Mouse (Mus musculus) 3T3-L1 (cell line): Measurements from ENCODE around the gene Nxpe3.
A peak's percentile ranks its signal among the peaks of the same experiment; 100 is the strongest.
"Not testable (repeated sequence)": the region's sequence is repeated elsewhere in the genome, so short reads cannot be mapped to it uniquely, and the experiment has no call there.

Source experiments
- DNase-seq: peaks from one replicate; pipeline ENCODE4 v3.0.0-alpha.2; 2015; ENCODE audit warnings: low read depth, low spot score

The Nxpe3 gene

DNA sequence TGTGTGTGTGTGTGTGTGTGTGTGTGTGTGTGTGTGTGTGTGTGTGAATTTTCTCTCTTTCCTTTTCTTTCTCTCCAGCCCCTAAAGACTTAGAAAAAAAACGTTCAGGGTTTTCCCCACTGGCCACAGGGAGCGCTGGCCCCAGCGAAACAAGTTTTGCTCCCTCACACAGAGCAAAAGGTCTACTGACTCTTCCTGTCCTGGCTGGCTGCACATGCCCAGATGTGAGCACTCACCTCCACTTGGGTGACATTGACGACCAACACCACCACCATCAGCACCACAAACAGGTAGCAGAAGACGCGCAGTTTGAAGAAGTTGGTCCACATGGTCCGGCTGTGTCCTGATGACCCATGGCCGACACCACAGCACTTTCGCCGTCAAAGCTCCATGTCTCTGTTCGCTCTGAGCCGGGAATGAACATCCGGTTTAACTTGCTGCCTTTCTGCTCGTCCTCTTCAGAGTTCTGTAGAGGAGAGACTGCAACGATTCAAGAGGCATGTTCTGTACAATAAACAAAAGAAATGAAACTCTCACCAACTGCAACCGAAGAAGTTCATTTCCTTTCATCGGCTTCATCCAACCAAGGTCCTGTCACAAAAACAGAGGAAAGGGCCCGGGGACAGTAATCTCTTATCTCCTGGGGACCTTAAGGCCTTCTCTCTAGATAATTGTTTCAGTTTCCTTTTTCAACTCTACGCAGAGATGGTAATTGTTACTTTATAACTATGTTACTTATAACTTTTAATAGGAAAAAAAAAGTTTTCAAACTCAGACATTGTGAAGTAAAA is 4.5 kb downstream of the Nxpe3 start:
- no peak for DNase-seq

DNA sequence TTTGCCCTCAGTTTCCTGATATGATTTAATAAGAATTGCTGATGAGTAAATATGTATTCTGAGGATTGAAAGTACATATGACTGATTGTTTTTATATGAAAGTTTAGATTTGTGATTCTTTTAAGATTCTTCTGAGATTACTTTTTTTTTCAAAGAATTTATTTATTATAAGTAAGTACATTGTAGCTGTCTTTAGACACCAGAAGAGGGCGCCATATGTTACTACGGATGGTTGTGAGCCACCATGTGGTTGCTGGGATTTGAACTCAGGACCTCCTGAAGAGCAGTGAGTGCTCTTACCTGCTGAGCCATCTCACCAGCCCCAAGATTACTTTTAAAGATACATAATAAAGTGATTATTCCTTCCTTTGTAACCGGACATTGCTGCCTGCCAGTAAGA is 5.6 kb downstream of the Nxpe3 start:
- peak; percentile 30 for DNase-seq

DNA sequence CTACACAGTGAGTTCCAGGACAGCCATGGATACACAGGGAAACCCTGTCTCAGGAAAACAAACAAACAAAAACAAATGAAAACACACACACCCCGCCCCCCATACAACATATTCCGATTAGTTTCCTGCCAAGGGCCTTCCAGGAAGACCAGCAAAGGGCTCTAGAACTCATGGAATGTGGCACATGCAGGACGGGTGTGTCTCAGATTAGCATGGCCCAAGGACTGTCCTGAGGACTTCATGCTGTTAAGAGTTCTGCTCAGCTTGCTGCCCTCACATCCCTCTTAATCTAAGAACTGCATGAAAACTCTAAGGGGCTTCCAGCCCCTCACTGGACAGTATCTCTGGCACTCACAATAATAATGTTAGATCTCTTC is 6.5 kb downstream of the Nxpe3 start:
- DNase-seq, result peak; percentile 26

GRCm38 (mm10) chr16:55887814-55888583 is 7.1 kb downstream of the Nxpe3 start:
- DNase-seq, result peak; percentile 39

GRCm38 (mm10) chr16:55884246-55884645 is 10.8 kb downstream of the Nxpe3 start:
- no peak for DNase-seq

GRCm38 (mm10) chr16:55876025-55876424 is 19.1 kb downstream of the Nxpe3 start:
- DNase-seq, result no peak

- no peak for DNase-seq
These were observed 31.3 kb downstream of the Nxpe3 start for GRCm38 (mm10) chr16:55863832-55864231.

DNA sequence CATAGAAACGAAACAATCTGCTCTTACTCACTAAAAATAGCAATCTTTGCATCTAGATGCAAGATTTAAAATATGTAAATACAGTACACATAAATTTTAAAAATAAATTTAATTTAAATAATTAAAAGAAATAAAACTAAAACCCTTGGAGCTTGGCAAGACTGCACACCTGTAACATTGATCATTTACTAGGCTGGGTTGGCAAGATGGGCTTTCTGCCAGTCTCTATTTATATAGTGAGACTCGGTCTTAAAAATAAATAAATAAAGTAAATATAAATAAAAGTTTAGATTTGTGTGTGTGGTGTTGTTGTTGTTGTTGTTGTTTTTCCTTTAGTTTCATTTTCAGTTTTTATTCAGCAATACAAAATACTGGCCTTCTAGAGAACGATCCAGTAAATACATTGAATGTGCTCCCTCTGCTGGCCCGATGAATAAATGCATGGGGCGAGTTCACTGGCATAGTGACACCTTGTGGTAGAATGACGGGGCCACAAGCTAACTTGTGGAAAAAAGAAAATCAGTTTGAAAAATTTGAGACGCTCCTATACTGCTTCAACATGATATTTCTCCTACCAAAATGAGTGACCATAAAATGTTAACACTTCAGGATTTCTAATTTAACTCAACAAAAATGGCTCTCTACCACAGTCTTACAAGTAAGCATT is 31.8 kb downstream of the Nxpe3 start:
- peak; percentile 92 for DNase-seq

GRCm38 (mm10) chr16:55861104-55861503 is 34.0 kb downstream of the Nxpe3 start:
- no peak for DNase-seq

DNA sequence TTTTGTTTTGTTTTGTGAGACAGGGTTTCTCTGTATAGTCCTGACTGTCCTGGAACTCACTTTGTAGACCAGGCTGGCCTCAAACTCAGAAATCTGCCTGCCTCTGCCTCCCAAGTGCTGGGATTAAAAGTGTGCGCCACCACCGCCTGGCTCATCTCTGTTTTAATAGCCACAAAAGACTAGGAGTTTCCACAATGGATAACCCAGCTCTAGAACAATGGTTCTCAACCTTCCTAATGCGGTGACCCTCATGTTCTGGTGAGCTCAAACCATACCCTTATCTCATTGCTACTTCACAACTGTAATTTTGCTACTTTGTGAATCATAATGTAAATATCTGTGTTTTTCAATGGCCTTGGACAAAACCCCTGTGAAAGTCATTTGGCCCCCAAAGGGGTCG is 35.7 kb downstream of the Nxpe3 start:
- DNase-seq, result not testable (repeated sequence)

- peak; percentile 92 for DNase-seq
These were observed 36.6 kb downstream of the Nxpe3 start for GRCm38 (mm10) chr16:55858465-55858864.

- peak; percentile 95 for DNase-seq
These were observed 42.0 kb downstream of the Nxpe3 start for GRCm38 (mm10) chr16:55852943-55853727.

DNA sequence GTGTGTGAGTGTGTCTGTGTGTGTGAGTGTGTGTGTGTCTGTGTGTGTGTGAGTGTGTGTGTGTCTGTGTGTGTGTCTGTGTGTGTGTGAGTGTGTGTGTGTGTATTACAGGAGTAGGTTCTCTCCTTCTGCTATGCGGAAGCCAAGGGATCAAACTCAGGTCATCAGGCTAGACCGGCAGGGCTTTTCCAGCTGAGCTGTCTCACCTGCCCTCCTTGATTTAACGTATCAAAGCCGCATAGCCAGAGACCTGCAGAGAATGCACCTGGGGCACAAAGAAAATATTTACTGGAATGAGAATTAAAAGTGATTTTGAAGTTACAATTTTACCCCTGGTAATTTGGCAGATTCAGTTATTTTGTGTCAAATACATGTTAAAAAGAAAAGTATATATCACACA is 42.6 kb downstream of the Nxpe3 start:
- DNase-seq, result no peak

DNA sequence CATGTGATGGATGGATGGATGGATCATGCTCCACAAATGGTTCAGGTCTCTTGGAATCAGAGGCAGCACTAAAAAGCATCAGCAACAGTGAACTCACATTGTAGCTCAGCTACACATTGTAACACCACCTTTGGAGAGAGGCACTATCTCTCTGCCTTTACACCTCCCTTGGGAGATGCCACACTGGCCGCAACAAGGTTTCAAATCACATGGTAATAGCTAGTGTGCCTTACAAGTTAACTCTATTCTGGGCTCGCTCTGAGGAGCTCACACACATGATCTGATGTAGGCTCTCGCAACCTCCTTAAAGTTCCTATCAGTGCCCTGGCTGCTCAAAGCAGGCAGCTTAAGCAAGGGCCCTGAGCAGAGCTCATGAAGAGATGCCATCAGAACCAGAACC is 44.6 kb downstream of the Nxpe3 start:
- no peak for DNase-seq

DNA sequence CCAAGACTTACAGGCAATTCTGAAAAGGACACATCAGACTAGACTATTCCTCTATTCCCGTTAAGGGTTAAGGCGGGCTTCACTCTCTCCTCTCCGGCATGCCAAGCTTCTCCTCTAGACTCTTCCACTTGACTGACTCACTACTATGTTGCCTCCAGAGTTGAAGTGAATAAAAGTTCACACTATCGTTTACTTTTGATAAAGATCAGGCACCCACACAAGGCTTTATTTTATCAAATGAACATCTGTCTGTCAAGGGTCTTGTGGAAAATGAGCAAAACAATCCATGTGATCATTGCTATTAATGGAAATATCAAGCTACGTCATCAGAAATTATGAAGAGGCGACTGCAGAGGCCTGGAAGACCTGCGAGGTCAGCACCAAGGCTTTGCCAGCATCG is 47.4 kb downstream of the Nxpe3 start:
- no peak for DNase-seq

DNA sequence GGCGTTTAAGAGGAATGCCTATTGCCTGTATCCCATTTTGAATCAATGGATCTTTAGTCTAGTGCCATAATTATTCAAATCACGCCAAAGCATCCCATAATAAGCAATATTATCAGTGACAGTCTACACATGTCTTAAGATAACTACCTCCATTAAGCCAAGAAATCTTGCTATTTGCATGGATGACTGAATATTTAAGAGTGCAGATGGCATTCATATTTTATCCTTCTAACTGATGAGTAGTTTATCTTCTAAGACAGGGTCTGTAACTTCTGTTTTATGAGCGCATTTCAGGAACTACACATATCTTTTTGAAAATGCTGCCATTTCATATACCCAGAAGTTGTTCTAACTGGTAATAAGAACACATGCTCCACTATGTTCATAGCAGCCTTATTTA is 50.2 kb downstream of the Nxpe3 start:
- DNase-seq, result no peak

DNA sequence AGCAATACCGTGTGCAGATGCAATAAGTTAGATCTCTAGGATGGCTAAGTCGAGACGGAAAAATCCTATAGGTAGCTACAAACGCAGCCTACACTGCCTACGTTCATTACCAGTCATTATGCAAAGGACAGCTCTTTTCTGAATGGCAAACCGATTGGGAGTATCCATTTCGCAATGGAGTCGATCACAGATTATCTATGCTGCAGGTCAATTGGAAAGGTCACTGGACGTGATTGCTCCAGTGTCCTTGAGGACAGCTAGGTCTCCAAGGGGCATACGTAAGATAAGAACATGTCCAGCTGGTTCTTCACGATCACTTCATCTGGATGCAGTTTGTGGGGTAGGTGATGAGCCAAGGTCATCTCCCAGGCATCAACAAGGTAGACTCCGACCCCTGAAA is 51.2 kb downstream of the Nxpe3 start:
- DNase-seq, result no peak

DNA sequence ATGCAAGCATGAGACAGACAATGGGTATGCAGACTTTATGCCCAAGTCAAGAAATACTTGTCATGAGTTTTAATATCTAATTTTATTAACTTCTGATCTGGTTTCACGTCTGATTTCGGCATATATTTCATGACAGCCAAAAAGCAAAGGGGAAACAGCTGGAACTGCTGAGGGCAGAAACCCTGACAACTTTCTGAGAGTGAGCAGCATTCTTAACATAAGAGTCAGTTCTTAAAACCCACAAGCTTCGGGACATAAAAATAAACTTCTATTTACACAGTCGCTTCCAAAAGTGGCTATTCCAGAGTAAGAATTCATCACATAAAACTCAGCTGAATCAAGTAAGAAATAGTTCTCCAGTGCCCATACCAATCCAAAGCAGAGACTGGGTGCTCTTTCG is 52.0 kb downstream of the Nxpe3 start:
- DNase-seq, result peak; percentile 64

DNA sequence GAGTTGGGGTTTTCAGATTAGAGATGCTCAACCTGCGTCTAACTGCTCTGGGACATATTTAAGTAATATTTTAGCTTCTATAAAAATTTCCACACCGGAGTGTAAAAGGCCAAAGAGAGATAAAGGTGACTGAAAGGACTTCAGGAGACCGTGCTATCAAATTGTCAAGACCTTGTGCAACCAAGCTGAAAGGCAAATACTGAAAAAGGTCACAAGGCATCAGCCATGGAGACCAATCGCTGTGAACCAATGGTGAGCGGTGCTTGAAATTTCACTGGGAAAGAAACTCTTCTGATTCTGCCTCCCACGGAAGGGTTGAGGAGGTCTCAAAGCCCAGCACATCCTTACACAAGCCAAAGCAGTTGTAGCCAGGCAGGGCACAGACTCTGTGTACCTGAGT is 53.6 kb downstream of the Nxpe3 start:
- no peak for DNase-seq

DNA sequence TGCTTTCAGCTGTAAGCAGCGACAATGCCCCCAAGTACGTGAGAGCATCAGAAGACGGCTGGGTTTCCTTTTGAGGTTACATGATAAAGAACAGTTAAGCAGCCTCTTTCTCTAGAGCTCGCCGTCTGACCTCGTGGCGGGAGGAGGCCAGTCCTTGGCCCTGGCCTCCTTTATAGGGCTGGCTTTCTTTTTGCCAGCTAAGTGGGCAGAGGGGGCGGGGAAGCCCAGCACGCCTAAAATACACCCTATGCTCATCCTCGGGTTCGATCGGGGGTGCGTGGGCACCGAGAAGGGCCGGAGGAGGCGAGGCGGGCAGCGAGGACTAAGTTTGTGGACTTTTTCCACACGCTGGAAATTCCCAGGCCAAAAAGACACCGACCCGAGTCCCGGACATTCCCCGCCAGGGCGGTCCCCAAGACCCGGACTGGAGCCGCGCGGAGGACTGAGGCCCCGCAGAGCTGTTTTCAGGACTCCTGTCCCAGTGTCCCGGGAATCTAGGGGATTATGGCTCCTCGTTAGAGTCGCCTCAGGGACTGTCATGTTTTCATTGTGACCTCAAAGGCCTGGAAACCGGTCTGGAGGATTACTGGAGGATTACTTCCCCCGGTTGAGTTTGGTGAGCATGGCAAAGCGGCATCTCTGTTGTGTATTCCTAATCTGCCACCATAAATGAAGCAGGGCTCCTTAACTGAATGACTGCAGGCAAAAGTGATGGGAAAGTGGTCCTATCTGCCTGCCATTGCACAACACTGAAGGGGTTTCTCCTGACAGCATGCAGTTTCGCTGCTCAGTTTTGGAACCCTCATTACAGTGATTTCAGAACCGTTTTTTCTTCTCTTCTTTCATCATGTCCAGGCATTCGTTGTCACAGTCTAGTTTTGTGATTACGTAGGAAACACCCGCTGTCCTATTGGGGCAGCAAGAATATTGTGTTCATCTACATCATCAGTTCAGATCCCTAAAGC is 56.3 kb downstream of the Nxpe3 start, which contains the start of gene Nfkbiz:
Gene Nfkbiz (minus strand): TSS at position 390 of the 965 bp plus-strand sequence.
- DNase-seq, result peak; percentile 90
